Mouse (Mus musculus) kidney, adult 2 months (tissue): ENCODE data around the gene Slitrk2.

Experiments
- CTCF ChIP-seq: fragments of 200-500 bp; conservative IDR thresholded peaks from 2 replicates; pipeline ENCODE4 v1.5.1; 2011; ENCODE audit warnings: low read depth, mild to moderate bottlenecking, control low read depth, low read length, moderate library complexity, mixed read lengths; ENCODE audit not compliant: insufficient read depth, insufficient read length
- POLR2A ChIP-seq: fragments of 200-500 bp; IDR thresholded peaks from one replicate; pipeline ENCODE4 v1.6.1; 2011; ENCODE audit warnings: low read depth, low read length, control low read depth

DNA sequence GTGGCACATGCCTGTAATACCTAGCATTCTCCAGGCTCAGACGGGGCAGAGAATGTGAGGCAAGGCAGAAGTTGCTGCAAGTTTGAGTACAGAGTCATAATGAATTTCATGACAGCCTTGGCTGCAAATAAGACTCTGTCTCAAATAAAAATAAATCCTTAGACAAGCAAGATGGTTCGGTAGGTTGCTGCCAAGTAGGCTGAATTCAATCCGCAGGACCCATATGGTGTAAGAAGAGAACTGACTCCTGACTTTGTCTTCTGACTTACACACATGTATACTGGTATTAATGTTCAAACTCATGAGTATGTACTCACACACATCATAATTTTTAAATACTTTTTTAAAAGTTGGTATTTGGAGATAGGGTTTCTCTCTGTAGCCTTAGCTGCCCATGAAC is 43.6 kb upstream of the Slitrk2 start:
- no peak for TF ChIP-seq CTCF
- no peak for TF ChIP-seq POLR2A
